Mouse (Mus musculus): ENCODE measurements around the gene Iqch.

DNA sequence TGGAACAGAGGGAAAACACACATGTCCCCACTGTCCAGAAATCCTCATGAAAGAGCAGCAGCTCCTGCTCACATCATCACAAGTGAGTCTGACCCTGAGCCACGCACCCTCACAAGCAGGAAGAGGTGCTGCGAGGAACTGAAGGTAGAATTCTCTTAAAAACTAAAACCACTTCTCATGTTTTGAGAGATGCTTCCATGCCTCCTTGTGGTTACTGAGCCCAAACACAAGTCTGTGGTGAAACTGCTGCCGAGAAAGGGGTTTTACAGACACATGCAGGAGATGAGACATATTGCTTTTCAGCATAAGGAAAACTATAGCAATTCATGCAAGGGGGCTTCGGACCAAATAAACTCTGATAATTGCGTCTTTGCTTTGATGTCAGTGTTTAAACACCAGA is 89.4 kb downstream of the Iqch start:
- no peak for TF ChIP-seq EP300 (IDR thresholded peaks at IDR 0.05; ENCODE audit: low read depth)
- no peak for TF ChIP-seq CTCF (IDR thresholded peaks at IDR 0.05; ENCODE audit: low read depth)

All from liver, postnatal 0 days (tissue).